In the genomic region with DNA sequence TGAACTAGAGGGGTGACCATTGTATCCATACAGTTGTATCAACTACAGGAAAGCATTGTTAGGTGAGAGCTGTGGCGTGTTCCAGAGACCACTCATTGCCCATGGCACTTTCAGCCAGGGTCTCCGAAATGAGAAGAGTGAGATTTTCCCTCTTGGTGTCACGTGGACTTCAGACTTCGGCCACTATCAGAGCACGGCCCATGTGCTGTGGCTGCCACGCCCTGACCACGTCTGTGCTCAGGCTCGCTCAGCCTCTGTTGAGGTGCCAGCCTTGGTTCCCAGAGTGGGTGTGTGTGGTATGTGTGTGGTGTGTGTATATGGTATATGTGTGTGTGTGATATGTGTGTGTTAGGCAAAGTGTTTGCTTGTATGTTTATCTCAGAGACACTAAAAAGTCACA, we compare ENCODE assay signal across 24 mouse cellular contexts.
A peak's percentile ranks its signal among the peaks of the same experiment; 100 is the strongest.
DNase-seq lines count a peak whose midpoint lies in the region; ATAC-seq and TF ChIP-seq lines count a peak whose summit lies in the region.
"Had no signal": no experiment of that assay in that cellular context is flagged by ENCODE, and none has a peak within 500 bp of the region (broad histone marks: within the 10 kb centered on the region; RNA-seq: fewer than 3 reads in every experiment).

No protein-coding gene starts in this region.

- peaks cover 12% of the 10 kb centered on the region for H3K4me1 ChIP-seq in intestine, embryonic 14.5 days (replicated peaks; ENCODE audit: control insufficient read depth, insufficient read depth, low read length)
- H3K4me1 ChIP-seq in intestine, postnatal 0 days (replicated peaks; ENCODE audit: control insufficient read depth, insufficient read depth, low read length): peaks cover 10% of the 10 kb centered on the region
- H3K4me1 ChIP-seq in stomach, embryonic 15.5 days: peaks cover 4% of the 10 kb centered on the region

- no peak overlapping the region for H3K27ac ChIP-seq in intestine, embryonic 14.5 days (ENCODE audit: low read depth)
- no peak overlapping the region for H3K27ac ChIP-seq in intestine, postnatal 0 days (ENCODE audit: low read depth, low read length)
- H3K27ac ChIP-seq in stomach, embryonic 15.5 days: no peak overlapping the region
- H3K27ac ChIP-seq: embryonic facial prominence, embryonic 10.5 days; embryonic facial prominence, embryonic 13.5 days; forebrain, embryonic 12.5 days; forebrain, embryonic 15.5 days; hindbrain, embryonic 13.5 days had no signal

- H3K4me3 ChIP-seq in intestine, embryonic 14.5 days (ENCODE audit: low read depth, low read length): no peak overlapping the region
- H3K4me3 ChIP-seq in intestine, postnatal 0 days (ENCODE audit: low read depth, low read length): no peak overlapping the region
- no peak overlapping the region for H3K4me3 ChIP-seq in stomach, embryonic 15.5 days (replicated peaks)
- H3K4me3 ChIP-seq: embryonic facial prominence, embryonic 10.5 days; embryonic facial prominence, embryonic 13.5 days; erythroblast, embryonic 14.5 days; forebrain, embryonic 12.5 days; forebrain, embryonic 15.5 days; hindbrain, embryonic 10.5 days; hindbrain, embryonic 13.5 days had no signal

- H3K27me3 ChIP-seq in intestine, embryonic 14.5 days (replicated peaks; ENCODE audit: control insufficient read depth, insufficient read depth, low read length): no peaks in the 10 kb centered on the region
- no peaks in the 10 kb centered on the region for H3K27me3 ChIP-seq in intestine, postnatal 0 days (replicated peaks; ENCODE audit: control insufficient read depth, insufficient read depth, low read length)
- no peaks in the 10 kb centered on the region for H3K27me3 ChIP-seq in stomach, embryonic 15.5 days (replicated peaks)
- H3K27me3 ChIP-seq: forebrain, embryonic 12.5 days; forebrain, embryonic 15.5 days had no signal

- no peak overlapping the region for H3K9ac ChIP-seq in intestine, embryonic 14.5 days (ENCODE audit: low read length)
- H3K9ac ChIP-seq in intestine, postnatal 0 days (ENCODE audit: low read depth, low read length): no peak overlapping the region
- H3K9ac ChIP-seq in stomach, embryonic 15.5 days: no peak overlapping the region
- H3K9ac ChIP-seq: embryonic facial prominence, embryonic 13.5 days; forebrain, embryonic 12.5 days; forebrain, embryonic 15.5 days; hindbrain, embryonic 13.5 days had no signal

- ATAC-seq in intestine, embryonic 14.5 days (replicated peaks; ENCODE audit: low FRiP score, low TSS enrichment, low read depth): 0 out of 2 replicates have a peak, but pooled peaks have one; percentile 41
- ATAC-seq in intestine, postnatal 0 days: peak; percentile 69
- ATAC-seq in stomach, embryonic 15.5 days (ENCODE audit: insufficient read depth, low FRiP score, low read depth): 0 out of 2 replicates have a peak, but pooled peaks have one; percentile 14
- ATAC-seq: forebrain, embryonic 15.5 days; hindbrain, embryonic 16.5 days; inflammation-experienced regulatory T-cells, adult 6 months had no signal

- TF ChIP-seq CTCF in intestine, postnatal 0 days (IDR thresholded peaks at IDR 0.05; ENCODE audit: low read depth): no peak

- DNase-seq in 3134 (ENCODE audit: extremely low read depth, insufficient read length, low spot score): peak; percentile 17
- DNase-seq in intestine, embryonic 14.5 days (ENCODE audit: low spot score): no peak
- DNase-seq in layer of hippocampus, adult 8-10 months (ENCODE audit: low spot score in 2 of 2): no peak
- DNase-seq in urinary bladder, postnatal 36 days (ENCODE audit: low spot score in 2 of 2): no peak
- no peak for DNase-seq in T-cell, adult 2 months (ENCODE audit: low spot score)
- DNase-seq: adrenal gland, postnatal 10 days; adrenal gland, postnatal 36 days; cerebellum, adult 2 months; cerebellum, adult 9-11 months; cerebellum, postnatal 36 days; embryo, embryonic 11 days; gastrocnemius, postnatal 36 days had no signal

- H3K4me2 ChIP-seq in intestine, embryonic 14.5 days (ENCODE audit: low read length): no peak overlapping the region
- no peak overlapping the region for H3K4me2 ChIP-seq in intestine, postnatal 0 days (replicated peaks; ENCODE audit: low read depth)
- no peak overlapping the region for H3K4me2 ChIP-seq in stomach, embryonic 15.5 days
- H3K4me2 ChIP-seq: embryonic facial prominence, embryonic 13.5 days; forebrain, embryonic 12.5 days; forebrain, embryonic 15.5 days; heart, embryonic 11.5 days; hindbrain, embryonic 13.5 days had no signal

- WGBS in intestine, embryonic 14.5 days: 91% methylated on average over 8 of the region's 8 CpGs
- 50% methylated on average over 8 of the region's 8 CpGs for WGBS in intestine, postnatal 0 days
- 78% methylated on average over 8 of the region's 8 CpGs for WGBS in stomach, embryonic 15.5 days

- H3K36me3 ChIP-seq in intestine, embryonic 14.5 days (ENCODE audit: control insufficient read depth, insufficient read depth, low read length): no peaks in the 10 kb centered on the region
- H3K36me3 ChIP-seq in intestine, postnatal 0 days (ENCODE audit: control insufficient read depth, insufficient read depth): no peaks in the 10 kb centered on the region
- H3K36me3 ChIP-seq in stomach, embryonic 15.5 days: no peaks in the 10 kb centered on the region
- H3K36me3 ChIP-seq: embryonic facial prominence, embryonic 10.5 days; embryonic facial prominence, embryonic 13.5 days; forebrain, embryonic 12.5 days; forebrain, embryonic 15.5 days; hindbrain, embryonic 10.5 days; hindbrain, embryonic 13.5 days had no signal

- no peaks in the 10 kb centered on the region for H3K9me3 ChIP-seq in intestine, embryonic 14.5 days (ENCODE audit: control insufficient read depth, low read length)
- H3K9me3 ChIP-seq in intestine, postnatal 0 days (ENCODE audit: control insufficient read depth): no peaks in the 10 kb centered on the region
- H3K9me3 ChIP-seq in stomach, embryonic 15.5 days: no peaks in the 10 kb centered on the region
- H3K9me3 ChIP-seq: embryonic facial prominence, embryonic 10.5 days; embryonic facial prominence, embryonic 13.5 days; forebrain, embryonic 12.5 days; forebrain, embryonic 15.5 days; hindbrain, embryonic 10.5 days; hindbrain, embryonic 13.5 days had no signal

Comparison
In these comparisons a context has a peak if more than half of its experiments do, and no peak if none do; other contexts are left out.
1. ATAC-seq: peak in every context shown above with its lines; median percentile 69 in intestine, postnatal 0 days; 41 in intestine, embryonic 14.5 days; 14 in stomach, embryonic 15.5 days.